Mouse (Mus musculus) forebrain, embryonic 10.5 days (tissue): ENCODE measurements around the gene Camsap2. TPM values are rescaled to one million over a fixed set of nuclear protein-coding genes. Genes with fewer than 3 reads are reported as not detected.

Experiments used
- DNase-seq: peaks from one replicate; pipeline ENCODE4 v3.0.0-alpha.2; 2017; ENCODE audit warnings: low spot score; ENCODE audit errors: extremely low spot score
- H3K27ac ChIP-seq: fragments of 300-500 bp; sonication (generic); 2 replicates; pipeline ENCODE4 v1.5.1; 2016; ENCODE audit warnings: mild to moderate bottlenecking
- H3K27me3 ChIP-seq: fragments of 300-500 bp; sonication (generic); 2 replicates; pipeline ENCODE4 v1.6.1; 2016; ENCODE audit warnings: mild to moderate bottlenecking; ENCODE audit not compliant: poor library complexity, severe bottlenecking
- H3K36me3 ChIP-seq: fragments of 300-500 bp; sonication (generic); replicated peaks from 2 replicates; pipeline ENCODE4 v1.6.1; 2016; ENCODE audit warnings: mild to moderate bottlenecking, moderate library complexity
- H3K4me1 ChIP-seq: fragments of 300-500 bp; sonication (generic); 2 replicates; pipeline ENCODE4 v1.6.1; 2016
- H3K4me3 ChIP-seq: fragments of 300-500 bp; sonication (generic); 2 replicates; pipeline ENCODE4 v1.5.1; 2016; ENCODE audit warnings: mild to moderate bottlenecking, moderate library complexity
- H3K9me3 ChIP-seq: fragments of 300-500 bp; sonication (generic); 2 replicates; pipeline ENCODE4 v1.6.1; 2016; ENCODE audit warnings: mild to moderate bottlenecking, moderate library complexity
- WGBS: fragments of 180-500 bp; shearing (Covaris S2); methylation state at CpG from one replicate; pipeline ENCODE4 v1.1.7; 2016; 5-methylcytosine and 5-hydroxymethylcytosine counted together
- polyA plus RNA-seq: library from polyadenylated mRNA; unstranded; fragments of >200 nt; fragmentation: Nextera tagmentation; extraction: Ambion mirVana; gene quantifications from 2 replicates; pipeline ENCODE4 v1.2.1, GENCODE M21; 2016

Camsap2 gene
- polyA plus RNA-seq, 1 experiment from 2014 or later: 12.9 TPM

GRCm38 (mm10) chr1:136333512-136333911 is 12.4 kb downstream of the Camsap2 start:
- 94% methylated on average over 3 of the region's 3 CpGs for WGBS
- H3K9me3 ChIP-seq: no peaks in the 10 kb centered on the region
- peaks cover 41% of the 10 kb centered on the region for H3K36me3 ChIP-seq
- H3K27me3 ChIP-seq: no peaks in the 10 kb centered on the region
- no peak for DNase-seq
- peaks cover 1% of the 10 kb centered on the region; the same call in 1 of the 2 replicates for H3K4me1 ChIP-seq
- no peak overlapping the region for H3K4me3 ChIP-seq
- no peak overlapping the region for H3K27ac ChIP-seq

- Histone ChIP-seq H3K27ac (no peak overlapping the region), H3K36me3 (peaks cover 45% of the 10 kb centered on the region), H3K4me1 (peaks cover 6% of the 10 kb centered on the region; the same call in 1 of the 2 replicates), H3K9me3 (no peaks in the 10 kb centered on the region), H3K4me3 (no peak overlapping the region), H3K27me3 (no peaks in the 10 kb centered on the region)
- no peak for DNase-seq
- WGBS: 91% methylated on average over 7 of the region's 7 CpGs
Observed at GRCm38 (mm10) chr1:136333071-136333470, 12.8 kb downstream of the Camsap2 start.

DNA sequence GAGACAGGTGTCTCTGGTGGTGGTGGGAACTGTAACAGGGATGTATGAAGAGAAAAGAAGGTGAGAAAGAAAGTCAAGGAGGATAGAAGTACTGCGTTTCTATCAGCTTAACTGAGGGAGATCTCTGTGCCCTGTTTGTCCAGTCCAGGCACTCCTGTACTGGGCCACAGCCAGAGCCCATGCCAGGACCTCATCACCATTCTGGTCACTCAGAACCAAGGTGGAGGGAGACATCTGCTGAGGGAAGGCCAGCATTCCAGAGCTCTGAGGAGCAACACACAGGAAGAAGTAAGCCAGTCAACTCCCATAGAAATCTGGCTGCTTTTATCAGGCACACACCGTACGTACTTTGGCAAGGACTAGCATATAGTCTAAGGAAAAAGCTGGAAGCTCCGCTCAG is 14.1 kb downstream of the Camsap2 start:
- no peak overlapping the region for H3K4me3 ChIP-seq
- no peak for DNase-seq
- H3K27ac ChIP-seq: no peak overlapping the region
- H3K4me1 ChIP-seq: peaks cover 10% of the 10 kb centered on the region; the same call in 1 of the 2 replicates
- no peaks in the 10 kb centered on the region for H3K9me3 ChIP-seq
- peaks cover 46% of the 10 kb centered on the region for H3K36me3 ChIP-seq
- H3K27me3 ChIP-seq: no peaks in the 10 kb centered on the region
- WGBS: 90% methylated on average over 4 of the region's 4 CpGs

DNA sequence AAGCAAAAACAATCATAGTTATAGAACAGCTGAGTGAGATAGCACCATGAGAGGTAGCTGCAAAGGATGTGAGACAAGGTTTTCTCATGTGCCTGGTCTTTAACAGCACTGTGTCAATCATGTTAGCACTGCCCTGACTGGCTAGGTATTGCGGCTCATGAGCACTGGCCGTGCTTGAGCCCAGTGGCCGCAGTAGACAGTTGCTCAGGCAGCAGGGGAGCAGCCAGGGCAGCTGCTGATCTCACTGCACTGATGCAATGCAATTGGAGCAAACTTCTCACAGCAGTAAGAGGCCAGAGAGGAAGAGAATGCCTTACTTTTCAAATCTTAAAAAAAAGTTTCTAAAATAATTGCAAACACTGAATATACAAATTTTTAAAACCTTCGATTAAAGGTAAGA is 16.5 kb downstream of the Camsap2 start:
- no peak for DNase-seq
- Histone ChIP-seq H3K27ac (no peak overlapping the region), H3K36me3 (peaks cover 42% of the 10 kb centered on the region), H3K27me3 (no peaks in the 10 kb centered on the region), H3K9me3 (no peaks in the 10 kb centered on the region), H3K4me3 (no peak overlapping the region), H3K4me1 (peaks cover 21% of the 10 kb centered on the region)
- WGBS: 93% methylated on average over 4 of the region's 4 CpGs

GRCm38 (mm10) chr1:136328640-136329039 is 17.3 kb downstream of the Camsap2 start:
- Histone ChIP-seq H3K36me3 (peaks cover 50% of the 10 kb centered on the region), H3K27me3 (no peaks in the 10 kb centered on the region), H3K4me3 (no peak overlapping the region), H3K4me1 (peaks cover 21% of the 10 kb centered on the region), H3K9me3 (no peaks in the 10 kb centered on the region), H3K27ac (no peak overlapping the region)
- 63% methylated on average over 2 of the region's 2 CpGs for WGBS
- no peak for DNase-seq

GRCm38 (mm10) chr1:136327638-136328037 is 18.3 kb downstream of the Camsap2 start:
- 82% methylated on average over 3 of the region's 3 CpGs for WGBS
- Histone ChIP-seq H3K9me3 (no peaks in the 10 kb centered on the region), H3K27me3 (no peaks in the 10 kb centered on the region), H3K4me3 (no peak overlapping the region), H3K36me3 (peaks cover 60% of the 10 kb centered on the region), H3K4me1 (peaks cover 21% of the 10 kb centered on the region), H3K27ac (no peak overlapping the region)
- no peak for DNase-seq

- H3K27me3 ChIP-seq: no peaks in the 10 kb centered on the region
- H3K27ac ChIP-seq: no peak overlapping the region
- no peak for DNase-seq
- peaks cover 21% of the 10 kb centered on the region for H3K4me1 ChIP-seq
- no peak overlapping the region for H3K4me3 ChIP-seq
- 67% methylated on average over 4 of the region's 4 CpGs for WGBS
- H3K9me3 ChIP-seq: no peaks in the 10 kb centered on the region
- peaks cover 66% of the 10 kb centered on the region for H3K36me3 ChIP-seq
Observed at GRCm38 (mm10) chr1:136325933-136326332, 20.0 kb downstream of the Camsap2 start.

DNA sequence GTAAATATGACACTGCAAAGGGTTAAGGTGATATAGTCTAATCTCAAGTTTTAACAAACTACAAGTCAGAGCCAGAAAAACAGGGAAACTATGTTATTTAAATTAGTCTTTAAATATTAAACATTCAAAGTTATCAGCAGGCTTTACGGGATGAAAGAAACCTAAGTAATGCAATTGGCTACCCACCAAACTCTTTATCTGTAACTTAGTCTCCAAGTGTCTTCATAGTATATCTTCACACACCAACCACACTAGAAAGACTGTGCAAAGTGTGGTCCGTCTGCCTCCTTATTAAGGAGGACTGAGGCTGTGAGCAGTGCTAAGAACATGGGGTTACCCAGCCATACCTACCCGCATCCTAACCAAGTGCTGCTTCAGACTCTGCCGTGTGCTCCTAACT is 23.6 kb downstream of the Camsap2 start:
- 93% methylated on average over 4 of the region's 4 CpGs for WGBS
- Histone ChIP-seq H3K27ac (no peak overlapping the region), H3K9me3 (no peaks in the 10 kb centered on the region), H3K27me3 (no peaks in the 10 kb centered on the region), H3K4me3 (no peak overlapping the region), H3K4me1 (peaks cover 11% of the 10 kb centered on the region), H3K36me3 (peaks cover 43% of the 10 kb centered on the region)
- no peak for DNase-seq

- H3K36me3 ChIP-seq: peaks cover 18% of the 10 kb centered on the region
- H3K4me1 ChIP-seq: 0 out of 2 replicates have a peak, but pooled peaks cover 4% of the 10 kb centered on the region
- no peaks in the 10 kb centered on the region for H3K9me3 ChIP-seq
- no peak for DNase-seq
- no peaks in the 10 kb centered on the region for H3K27me3 ChIP-seq
- no peak overlapping the region for H3K4me3 ChIP-seq
- no peak overlapping the region for H3K27ac ChIP-seq
Observed at GRCm38 (mm10) chr1:136316317-136316716, 29.6 kb downstream of the Camsap2 start.

GRCm38 (mm10) chr1:136309193-136309592 is 36.7 kb downstream of the Camsap2 start:
- DNase-seq: no peak
- Histone ChIP-seq H3K4me3 (no peak overlapping the region), H3K27ac (no peak overlapping the region), H3K9me3 (no peaks in the 10 kb centered on the region), H3K4me1 (0 out of 2 replicates have a peak, but pooled peaks cover 2% of the 10 kb centered on the region), H3K27me3 (no peaks in the 10 kb centered on the region), H3K36me3 (peaks cover 2% of the 10 kb centered on the region; the same call in 1 of the 2 replicates)
- 94% methylated on average over 5 of the region's 5 CpGs for WGBS

GRCm38 (mm10) chr1:136306424-136306823 is 39.5 kb downstream of the Camsap2 start:
- Histone ChIP-seq H3K27ac (no peak overlapping the region), H3K4me3 (no peak overlapping the region), H3K27me3 (no peaks in the 10 kb centered on the region), H3K4me1 (0 out of 2 replicates have a peak, but pooled peaks cover 2% of the 10 kb centered on the region), H3K36me3 (peaks cover 13% of the 10 kb centered on the region), H3K9me3 (no peaks in the 10 kb centered on the region)
- WGBS: 83% methylated on average over 3 of the region's 3 CpGs
- no peak for DNase-seq

DNA sequence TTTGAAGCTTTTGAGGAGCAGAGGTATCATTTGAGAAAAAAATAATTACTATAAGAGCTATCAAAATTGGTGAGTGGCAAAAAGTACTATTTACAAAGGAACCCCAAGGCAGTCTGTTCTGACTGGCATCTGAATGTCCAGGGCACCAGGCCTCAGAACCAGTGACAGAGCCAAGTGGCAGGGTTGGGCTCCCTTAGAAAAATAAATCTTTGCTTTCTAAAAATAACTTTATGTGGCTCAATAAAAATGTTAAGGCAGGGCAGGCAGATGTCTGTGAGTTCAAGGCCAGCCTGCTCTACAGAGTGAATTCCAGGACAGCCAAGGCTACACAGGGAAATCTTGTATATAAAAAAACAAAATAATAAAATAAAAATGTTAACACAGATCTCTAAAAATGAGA is 51.9 kb downstream of the Camsap2 start:
- no peaks in the 10 kb centered on the region for H3K27me3 ChIP-seq
- no peak overlapping the region for H3K4me3 ChIP-seq
- no peak overlapping the region for H3K27ac ChIP-seq
- no peak for DNase-seq
- H3K4me1 ChIP-seq: 0 out of 2 replicates have a peak, but pooled peaks cover 2% of the 10 kb centered on the region
- H3K9me3 ChIP-seq: no peaks in the 10 kb centered on the region
- H3K36me3 ChIP-seq: peaks cover 40% of the 10 kb centered on the region

GRCm38 (mm10) chr1:136289803-136290202 is 56.1 kb downstream of the Camsap2 start:
- Histone ChIP-seq H3K4me3 (no peak overlapping the region), H3K9me3 (no peaks in the 10 kb centered on the region), H3K4me1 (no peaks in the 10 kb centered on the region), H3K36me3 (peaks cover 31% of the 10 kb centered on the region), H3K27ac (no peak overlapping the region), H3K27me3 (no peaks in the 10 kb centered on the region)
- DNase-seq: no peak
- 78% methylated on average over 1 of the region's 1 CpGs for WGBS

DNA sequence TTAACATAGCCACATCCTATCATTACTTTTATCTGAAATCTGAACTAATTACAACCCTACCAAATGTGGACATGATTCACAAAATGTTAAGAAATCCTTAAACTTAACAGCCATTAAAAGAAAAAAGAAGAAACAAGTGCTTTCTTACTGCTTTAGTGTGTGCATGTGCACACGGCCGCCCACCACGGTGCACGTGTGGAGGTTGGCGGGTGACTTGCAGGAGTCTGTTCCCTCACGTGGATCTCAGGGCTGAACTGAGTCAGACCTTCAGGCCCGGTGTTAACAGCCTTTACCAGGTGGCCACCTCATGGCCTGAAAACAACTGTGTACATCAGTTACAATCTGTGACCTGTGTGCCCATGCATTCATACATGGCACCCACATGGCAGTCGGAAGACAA is 68.5 kb downstream of the Camsap2 start:
- Histone ChIP-seq H3K4me3 (no peak overlapping the region), H3K27ac (no peak overlapping the region), H3K27me3 (no peaks in the 10 kb centered on the region), H3K36me3 (peaks cover 98% of the 10 kb centered on the region), H3K4me1 (no peaks in the 10 kb centered on the region), H3K9me3 (peaks cover 3% of the 10 kb centered on the region; the same call in 1 of the 2 replicates)
- DNase-seq: no peak
- WGBS: 92% methylated on average over 8 of the region's 8 CpGs
